In the genomic region with DNA sequence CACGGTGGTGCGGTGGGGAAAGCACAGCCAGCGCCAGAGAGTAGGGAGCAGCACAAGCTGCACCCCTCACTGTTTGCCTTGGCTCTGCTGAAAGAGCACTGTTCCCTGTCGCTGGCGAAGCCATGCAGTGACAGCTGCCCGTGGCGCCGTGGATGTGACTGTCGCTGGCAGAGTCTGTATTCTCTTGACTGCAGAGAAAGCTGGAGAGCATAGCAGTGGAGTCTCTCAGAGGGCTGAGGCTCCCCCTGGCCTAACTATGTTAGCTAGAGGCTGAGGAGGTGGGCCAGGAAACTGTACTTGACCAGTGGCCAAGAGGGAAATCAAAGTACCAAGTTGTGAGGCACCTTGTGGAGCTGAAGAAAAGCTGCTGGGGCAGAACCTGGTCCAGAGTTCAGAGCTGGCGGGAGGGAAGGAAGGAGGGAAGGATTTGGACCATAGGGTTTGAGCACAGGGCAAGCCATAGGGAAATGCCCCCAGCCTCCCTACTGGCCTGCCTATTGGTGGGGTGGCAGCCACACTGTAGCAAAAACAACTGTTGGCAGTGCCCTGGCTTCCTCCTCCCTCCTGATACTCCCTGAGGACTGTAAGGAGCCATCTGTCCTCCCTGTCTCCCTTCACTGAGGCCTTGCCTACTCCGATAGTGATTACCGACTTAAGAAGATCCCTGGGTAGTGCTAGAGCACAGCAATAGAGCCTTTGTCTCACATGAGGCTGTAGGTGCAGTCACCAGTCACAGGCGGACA, we compare ENCODE assay signal across 8 mouse cellular contexts. TPM values are rescaled to one million over a fixed set of nuclear protein-coding genes. Genes with fewer than 3 reads are reported as not detected.
DNase-seq lines count a peak whose midpoint lies in the region; ATAC-seq and TF ChIP-seq lines count a peak whose summit lies in the region.

No protein-coding gene starts in this region.

- TF ChIP-seq CTCF in G1E (IDR thresholded peaks at IDR 0.05; ENCODE audit: low read depth, low read length), result no peak

- no peak for DNase-seq in frontal cortex, postnatal 25 days (ENCODE audit: low spot score in 2 of 2)
- DNase-seq in G1E (ENCODE audit: low spot score), result no peak
- DNase-seq in layer of hippocampus, postnatal 25 days (ENCODE audit: extremely low spot score in 1 of 2, low spot score in 1 of 2), result peak; percentile 60 to 62
- no peak for DNase-seq in spleen, adult 18-20 months
- DNase-seq in natural killer cell, adult 2 months (ENCODE audit: low spot score in 2 of 2), result no peak
- DNase-seq in adrenal gland, postnatal 4 days (ENCODE audit: low spot score in 2 of 2), result no peak

- H3K36me3 ChIP-seq in G1E (replicated peaks), result peaks cover 97% of the 10 kb centered on the region
- peaks cover 92% of the 10 kb centered on the region for H3K36me3 ChIP-seq in hindbrain, embryonic 12.5 days

- peaks cover 65% of the 10 kb centered on the region for H3K4me1 ChIP-seq in G1E (ENCODE audit: insufficient read depth, low read depth, low read length)
- peaks cover 4% of the 10 kb centered on the region; the same call in 1 of the 2 replicates for H3K4me1 ChIP-seq in hindbrain, embryonic 12.5 days

- peak; percentile 68 for ATAC-seq in frontal cortex, adult (ENCODE audit: low TSS enrichment)
- ATAC-seq in G1E (ENCODE audit: extremely low read depth, insufficient number of reproducible peaks, low FRiP score, poor library complexity, severe bottlenecking), result no peak
- ATAC-seq in hindbrain, embryonic 12.5 days (ENCODE audit: low FRiP score), result no peak

- no peaks in the 10 kb centered on the region for H3K27me3 ChIP-seq in G1E (ENCODE audit: insufficient read depth, low read length)
- no peaks in the 10 kb centered on the region for H3K27me3 ChIP-seq in hindbrain, embryonic 12.5 days

- H3K4me2 ChIP-seq in hindbrain, embryonic 12.5 days (replicated peaks), result no peak overlapping the region

- no peaks in the 10 kb centered on the region for H3K9me3 ChIP-seq in G1E (replicated peaks)
- no peaks in the 10 kb centered on the region for H3K9me3 ChIP-seq in hindbrain, embryonic 12.5 days (replicated peaks)

- 88% methylated on average over 13 of the region's 13 CpGs for WGBS in hindbrain, embryonic 12.5 days

- H3K4me3 ChIP-seq in G1E (ENCODE audit: low read depth, low read length), result peak overlapping the region; percentile 47; the same call in 1 of the 2 replicates
- H3K4me3 ChIP-seq in hindbrain, embryonic 12.5 days, result no peak overlapping the region

- peak overlapping the region; percentile 35; the same call in 1 of the 2 replicates for H3K27ac ChIP-seq in hindbrain, embryonic 12.5 days

- H3K9ac ChIP-seq in hindbrain, embryonic 12.5 days, result no peak overlapping the region

RNA-seq across cellular contexts. Expression of gene Kmt5a, which starts 13.8 kb away (rescaled TPM):
- total RNA-seq in G1E (2014; fragmentation: Nextera tagmentation) (504 and 585 TPM in 2 replicates), G1E (2017) (85.1 and 91.8 TPM in 2 replicates)
- 293 and 320 TPM in 2 replicates for polyA plus RNA-seq in G1E (2012)
- polyA plus RNA-seq in hindbrain, embryonic 12.5 days (2016; fragmentation: Nextera tagmentation; extraction: Ambion mirVana), result 62.9 and 67.3 TPM in 2 replicates
- 10 to 100 TPM; 58.5 to 63.1 TPM for total RNA-seq in layer of hippocampus, postnatal 25 days (2021)
- total RNA-seq in adrenal gland, postnatal 4 days (2021), result 100 to 1,000 TPM in 1 of 2 experiments, 10 to 100 TPM in 1; 97.9 to 105 TPM

RNA-seq across cellular contexts. Expression of gene Rilpl2, which starts 24.7 kb away (rescaled TPM):
- total RNA-seq in G1E (2014; fragmentation: Nextera tagmentation) (7.8 and 10.5 TPM in 2 replicates), G1E (2017) (17.3 and 21.4 TPM in 2 replicates)
- polyA plus RNA-seq in G1E (2012), result 28.3 and 30.3 TPM in 2 replicates
- polyA plus RNA-seq in hindbrain, embryonic 12.5 days (2016; fragmentation: Nextera tagmentation; extraction: Ambion mirVana), result 18.0 and 20.0 TPM in 2 replicates
- total RNA-seq in layer of hippocampus, postnatal 25 days (2021), result 10 to 100 TPM; 18.7 to 22.7 TPM
- 10 to 100 TPM; 27.3 to 31.4 TPM for total RNA-seq in adrenal gland, postnatal 4 days (2021)

RNA-seq across cellular contexts. Expression of gene Sbno1, which starts 27.7 kb away (rescaled TPM):
- 260 and 302 TPM in 2 replicates for total RNA-seq in G1E (2014; fragmentation: Nextera tagmentation)
- 181 and 221 TPM in 2 replicates for total RNA-seq in G1E (2017)
- polyA plus RNA-seq in G1E (2012), result 23.1 and 29.5 TPM in 2 replicates
- polyA plus RNA-seq in hindbrain, embryonic 12.5 days (2016; fragmentation: Nextera tagmentation; extraction: Ambion mirVana), result 108 and 113 TPM in 2 replicates
- 100 to 1,000 TPM; 143 to 144 TPM for total RNA-seq in layer of hippocampus, postnatal 25 days (2021)
- total RNA-seq in adrenal gland, postnatal 4 days (2021), result 100 to 1,000 TPM in 1 of 2 experiments, 10 to 100 TPM in 1; 90.4 to 102 TPM

RNA-seq across cellular contexts. Expression of gene Snrnp35, which starts 29.4 kb away (rescaled TPM):
- 8.1 and 10.2 TPM in 2 replicates for total RNA-seq in G1E (2014; fragmentation: Nextera tagmentation)
- total RNA-seq in G1E (2017), result 9.8 and 10.1 TPM in 2 replicates
- 24.4 and 26.6 TPM in 2 replicates for polyA plus RNA-seq in G1E (2012)
- 23.8 and 27.2 TPM in 2 replicates for polyA plus RNA-seq in hindbrain, embryonic 12.5 days (2016; fragmentation: Nextera tagmentation; extraction: Ambion mirVana)
- total RNA-seq in layer of hippocampus, postnatal 25 days (2021), result 10 to 100 TPM; 20.6 to 25.9 TPM
- total RNA-seq in adrenal gland, postnatal 4 days (2021), result 10 to 100 TPM; 17.6 to 22.7 TPM

Comparison
In these comparisons a context has a peak if more than half of its experiments do, and no peak if none do; other contexts are left out.
1. DNase-seq: peak in layer of hippocampus, postnatal 25 days (2 of 2); none in frontal cortex, postnatal 25 days (0 of 2), G1E (single experiment), spleen, adult 18-20 months (0 of 2), natural killer cell, adult 2 months (0 of 2) and adrenal gland, postnatal 4 days (0 of 2).